Comparison of ENCODE assay signal across 15 mouse cellular contexts in the genomic region with DNA sequence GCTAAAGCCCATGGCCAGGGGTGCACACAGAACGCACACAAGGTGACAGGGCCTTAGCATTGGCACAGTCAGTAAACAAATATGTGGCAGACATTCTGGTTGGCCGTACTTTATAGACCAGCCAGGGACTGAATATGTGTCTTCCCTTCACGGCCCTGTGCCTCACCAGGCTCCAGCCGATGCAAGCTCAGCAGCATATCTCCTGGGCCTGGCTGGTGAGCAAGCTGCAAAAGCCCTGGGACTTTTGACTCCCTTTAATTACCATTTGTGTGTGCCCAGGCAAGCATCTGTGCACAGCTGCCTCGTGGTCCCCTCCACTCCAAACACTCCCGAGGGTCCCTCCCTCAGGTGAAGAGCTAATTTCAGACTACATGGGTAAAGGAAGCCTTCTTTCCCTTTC.
DNase-seq lines count a peak whose midpoint lies in the region; ATAC-seq lines count a peak whose summit lies in the region.
"Had no signal": no experiment of that assay in that cellular context is flagged by ENCODE, and none has a peak within 500 bp of the region (broad histone marks: within the 10 kb centered on the region; RNA-seq: fewer than 3 reads in every experiment).

No protein-coding gene starts in this region.

- H3K4me1 ChIP-seq in midbrain, embryonic 12.5 days, result peaks cover 41% of the 10 kb centered on the region
- peaks cover 28% of the 10 kb centered on the region for H3K4me1 ChIP-seq in midbrain, embryonic 15.5 days

- intact Hi-C loops in left cerebral cortex, postnatal 36 days (cut with DNase I), result loop anchor here (5.0 to 10.0 kb wide), 2 partner anchors 228 to 471 kb away; no protein-coding TSS in a partner anchor

- no peak overlapping the region; the same call in 1 of the 2 replicates for H3K9ac ChIP-seq in midbrain, embryonic 12.5 days (replicated peaks)
- H3K9ac ChIP-seq in midbrain, embryonic 15.5 days, result no peak overlapping the region
- H3K9ac ChIP-seq: intestine, embryonic 15.5 days; stomach, embryonic 15.5 days had no signal

- 25% methylated on average over 6 of the region's 6 CpGs for WGBS in midbrain, embryonic 12.5 days
- 30% methylated on average over 6 of the region's 6 CpGs for WGBS in midbrain, embryonic 15.5 days

- H3K36me3 ChIP-seq in midbrain, embryonic 12.5 days, result no peaks in the 10 kb centered on the region
- H3K36me3 ChIP-seq in midbrain, embryonic 15.5 days (replicated peaks), result no peaks in the 10 kb centered on the region
- H3K36me3 ChIP-seq: intestine, embryonic 15.5 days; stomach, embryonic 15.5 days had no signal

- no peak overlapping the region for H3K4me3 ChIP-seq in midbrain, embryonic 12.5 days
- H3K4me3 ChIP-seq in midbrain, embryonic 15.5 days, result no peak overlapping the region
- H3K4me3 ChIP-seq: intestine, embryonic 15.5 days; stomach, embryonic 15.5 days had no signal

- DNase-seq in kidney, adult 11 months, result peak; percentile 25
- peak; percentile 37 for DNase-seq in kidney, postnatal 14 days
- DNase-seq in left cerebral cortex, postnatal 36 days (ENCODE audit: low spot score in 2 of 2), result no peak
- no peak for DNase-seq in layer of hippocampus, adult 9-10 months (ENCODE audit: low spot score)
- DNase-seq: adrenal gland, postnatal 36 days; cerebellum, postnatal 36 days; layer of hippocampus, postnatal 36 days; lung, adult 18-20 months had no signal

- H3K27ac ChIP-seq in midbrain, embryonic 12.5 days (replicated peaks), result 0 out of 2 replicates have a peak overlapping the region, but pooled peaks have one; percentile 36
- no peak overlapping the region for H3K27ac ChIP-seq in midbrain, embryonic 15.5 days
- H3K27ac ChIP-seq: intestine, embryonic 15.5 days; macrophage; stomach, embryonic 15.5 days had no signal

- peaks cover 66% of the 10 kb centered on the region for H3K27me3 ChIP-seq in midbrain, embryonic 12.5 days
- H3K27me3 ChIP-seq in midbrain, embryonic 15.5 days (replicated peaks), result peaks cover 3% of the 10 kb centered on the region
- H3K27me3 ChIP-seq: intestine, embryonic 15.5 days; stomach, embryonic 15.5 days had no signal

- ATAC-seq in midbrain, embryonic 12.5 days (ENCODE audit: low FRiP score, low read depth), result peak; percentile 7; the same call in 1 of the 2 replicates
- no peak for ATAC-seq in midbrain, embryonic 15.5 days (replicated peaks)
- no peak for ATAC-seq in megakaryocyte progenitor cell, adult 5-6 weeks (replicated peaks; ENCODE audit: poor library complexity)
- ATAC-seq: CD4-positive, CD25-positive, alpha-beta regulatory T cell, adult 4 months; intestine, embryonic 15.5 days had no signal

- H3K4me2 ChIP-seq in midbrain, embryonic 12.5 days (replicated peaks), result no peak overlapping the region; the same call in 1 of the 2 replicates
- H3K4me2 ChIP-seq in midbrain, embryonic 15.5 days, result no peak overlapping the region
- H3K4me2 ChIP-seq: intestine, embryonic 15.5 days; stomach, embryonic 15.5 days had no signal

- no peaks in the 10 kb centered on the region for H3K9me3 ChIP-seq in midbrain, embryonic 12.5 days
- no peaks in the 10 kb centered on the region for H3K9me3 ChIP-seq in midbrain, embryonic 15.5 days
- H3K9me3 ChIP-seq: intestine, embryonic 15.5 days; stomach, embryonic 15.5 days had no signal

Comparison
In these comparisons a context has a peak if more than half of its experiments do, and no peak if none do; other contexts are left out.
1. DNase-seq: peak in kidney, adult 11 months (single experiment) and kidney, postnatal 14 days (single experiment); none in left cerebral cortex, postnatal 36 days (0 of 2) and layer of hippocampus, adult 9-10 months (single experiment).